Mouse (Mus musculus) right cerebral cortex, postnatal 36 days (tissue): ENCODE measurements at regions not wholly inside any gene's neighbourhood (a gene's known extent, or its start where the extent isn't known, plus 50 kb on each side); places are given as distances from the start of the nearest gene placed in this dataset.
A peak's percentile ranks its signal among the peaks of the same experiment; 100 is the strongest.
"Not testable (repeated sequence)": the region's sequence is repeated elsewhere in the genome, so short reads cannot be mapped to it uniquely, and the experiment has no call there.

ENCODE experiments used
- DNase-seq, 2 experiments: peaks; one replicate each; pipeline ENCODE4 v3.0.0; 2022; ENCODE audit warnings: low spot score in 2 of 2, mixed read lengths in 1 of 2

GRCm38 (mm10) chr1:193538425-193538824 lies 168.3 kb upstream of the Camk1g start:
- DNase-seq, result no peak

- no peak for DNase-seq
Measured at GRCm38 (mm10) chr1:193537616-193538015, 167.5 kb upstream of the Camk1g start.

GRCm38 (mm10) chr1:193536552-193536951 lies 166.5 kb upstream of the Camk1g start:
- DNase-seq, result no peak

- DNase-seq, result no peak
Measured at GRCm38 (mm10) chr1:193534449-193534848, 164.4 kb upstream of the Camk1g start.

- DNase-seq, result no peak
Measured at GRCm38 (mm10) chr1:193526501-193526900, 156.4 kb upstream of the Camk1g start.

- DNase-seq, result no peak
Measured at GRCm38 (mm10) chr1:193522007-193522406, 151.9 kb upstream of the Camk1g start.

- no peak for DNase-seq
Measured at GRCm38 (mm10) chr1:193518840-193519239, 148.7 kb upstream of the Camk1g start.

GRCm38 (mm10) chr1:193517968-193518367 lies 147.9 kb upstream of the Camk1g start:
- DNase-seq, result no peak

- DNase-seq, result no peak
Measured at GRCm38 (mm10) chr1:193517293-193517692, 147.2 kb upstream of the Camk1g start.

- DNase-seq, result no peak
Measured at GRCm38 (mm10) chr1:193516395-193516794, 146.3 kb upstream of the Camk1g start.

GRCm38 (mm10) chr1:193513929-193514710 lies 144.0 kb upstream of the Camk1g start:
- no peak for DNase-seq

GRCm38 (mm10) chr1:193510066-193510793 lies 140.1 kb upstream of the Camk1g start:
- no peak for DNase-seq

GRCm38 (mm10) chr1:193508271-193508670 lies 138.2 kb upstream of the Camk1g start:
- no peak for DNase-seq

- DNase-seq, result no peak
Measured at GRCm38 (mm10) chr1:193506991-193507390, 136.9 kb upstream of the Camk1g start.

GRCm38 (mm10) chr1:193505381-193505780 lies 135.3 kb upstream of the Camk1g start:
- no peak for DNase-seq

- DNase-seq, result no peak
Measured at GRCm38 (mm10) chr1:193504611-193505010, 134.5 kb upstream of the Camk1g start.

- peak; percentile 34 to 45 for DNase-seq
Measured at GRCm38 (mm10) chr1:193503624-193504325, 133.7 kb upstream of the Camk1g start.

- DNase-seq, result no peak
Measured at GRCm38 (mm10) chr1:193496265-193497183, 126.4 kb upstream of the Camk1g start.

GRCm38 (mm10) chr1:193488039-193488438 lies 117.9 kb upstream of the Camk1g start:
- DNase-seq, result no peak

- DNase-seq, result not testable (repeated sequence)
Measured at GRCm38 (mm10) chr1:193486668-193487067, 116.6 kb upstream of the Camk1g start.

- no peak for DNase-seq
Measured at GRCm38 (mm10) chr1:193484977-193485376, 114.9 kb upstream of the Camk1g start.
